Mouse (Mus musculus) intestine, embryonic 14.5 days (tissue): Measurements from ENCODE around the gene Ptprn2. TPM values are rescaled to one million over a fixed set of nuclear protein-coding genes. Genes with fewer than 3 reads are reported as not detected.
A peak's percentile ranks its signal among the peaks of the same experiment; 100 is the strongest.

ENCODE experiments used
- ATAC-seq: fragments of 200-750 bp; cut with Nextera tagmentation; replicated peaks from 2 replicates; pipeline ENCODE4 v1.8.0; 2017; ENCODE audit warnings: low read depth, moderate number of reproducible peaks, moderate TSS enrichment, moderate library complexity; ENCODE audit not compliant: low FRiP score, low TSS enrichment
- DNase-seq: peaks from one replicate; pipeline ENCODE4 v3.0.0-alpha.2; 2018; ENCODE audit warnings: low spot score
- H3K27ac ChIP-seq: fragments of 300-500 bp; sonication (generic); 2 replicates; pipeline ENCODE4 v1.5.1; 2014; ENCODE audit warnings: low read depth, mild to moderate bottlenecking, control low read depth
- H3K27me3 ChIP-seq: fragments of 300-500 bp; sonication (generic); replicated peaks from 2 replicates; pipeline ENCODE4 v1.6.1; 2014; ENCODE audit warnings: low read length, control low read depth; ENCODE audit not compliant: control insufficient read depth, insufficient read depth
- H3K36me3 ChIP-seq: fragments of 300-500 bp; sonication (generic); 2 replicates; pipeline ENCODE4 v1.6.1; 2014; ENCODE audit warnings: low read length, control low read depth; ENCODE audit not compliant: control insufficient read depth, insufficient read depth
- H3K4me1 ChIP-seq: fragments of 300-500 bp; sonication (generic); replicated peaks from 2 replicates; pipeline ENCODE4 v1.6.1; 2014; ENCODE audit warnings: low read length, control low read depth, mixed read lengths; ENCODE audit not compliant: control insufficient read depth, insufficient read depth
- H3K4me2 ChIP-seq: fragments of 300-500 bp; sonication (generic); 2 replicates; pipeline ENCODE4 v1.6.1; 2014; ENCODE audit warnings: low read length
- H3K4me3 ChIP-seq: fragments of 300-500 bp; sonication (generic); 2 replicates; pipeline ENCODE4 v1.5.1; 2014; ENCODE audit warnings: low read depth, low read length, control low read depth, mixed read lengths
- H3K9ac ChIP-seq: fragments of 300-500 bp; sonication (generic); 2 replicates; pipeline ENCODE4 v1.6.1; 2014; ENCODE audit warnings: mild to moderate bottlenecking, low read length
- H3K9me3 ChIP-seq: fragments of 300-500 bp; sonication (generic); 2 replicates; pipeline ENCODE4 v1.6.1; 2016; ENCODE audit warnings: low read length, control low read depth; ENCODE audit not compliant: control insufficient read depth
- WGBS: fragments of 180-500 bp; shearing (Covaris S2); extraction: QIAGEN DNeasy Blood & Tissue Kit; methylation state at CpG from one replicate; pipeline ENCODE4 v1.1.7; 2014; 5-methylcytosine and 5-hydroxymethylcytosine counted together
- polyA plus RNA-seq: library from polyadenylated mRNA; unstranded; fragments of >200 nt; fragmentation: Nextera tagmentation; extraction: Ambion mirVana; gene quantifications from 2 replicates; pipeline ENCODE4 v1.2.1, GENCODE M21; 2014

Gene Ptprn2
- polyA plus RNA-seq, 1 experiment from 2014 or later, result 2.0 TPM

- 79% methylated on average over 3 of the region's 3 CpGs for WGBS
Measured at GRCm38 (mm10) chr12:116469096-116469495, 16.4 kb upstream of the Ptprn2 start.

GRCm38 (mm10) chr12:116473264-116473663 lies 12.3 kb upstream of the Ptprn2 start:
- ATAC-seq (no peak), DNase-seq (no peak)
- no peak overlapping the region for H3K9ac ChIP-seq
- H3K4me3 ChIP-seq, result no peak overlapping the region
- no peaks in the 10 kb centered on the region for H3K36me3 ChIP-seq
- H3K4me1 ChIP-seq, result no peaks in the 10 kb centered on the region
- no peaks in the 10 kb centered on the region for H3K9me3 ChIP-seq
- H3K27me3 ChIP-seq, result no peaks in the 10 kb centered on the region
- H3K27ac ChIP-seq, result no peak overlapping the region
- H3K4me2 ChIP-seq, result no peak overlapping the region
- 68% methylated on average over 2 of the region's 2 CpGs for WGBS

More at GRCm38 (mm10) chr12:116469096-116469495, 16.4 kb upstream of the Ptprn2 start:
- Histone ChIP-seq H3K4me1 (no peaks in the 10 kb centered on the region), H3K4me2 (no peak overlapping the region), H3K4me3 (no peak overlapping the region), H3K9me3 (no peaks in the 10 kb centered on the region), H3K9ac (no peak overlapping the region), H3K27ac (no peak overlapping the region), H3K27me3 (no peaks in the 10 kb centered on the region), H3K36me3 (no peaks in the 10 kb centered on the region)
- DNase-seq (no peak), ATAC-seq (no peak)

- no peak for DNase-seq
- H3K9ac ChIP-seq, result no peak overlapping the region
- no peak for ATAC-seq
Measured at GRCm38 (mm10) chr12:116473761-116474160, 11.8 kb upstream of the Ptprn2 start.

GRCm38 (mm10) chr12:116474676-116475075 lies 10.8 kb upstream of the Ptprn2 start:
- Histone ChIP-seq H3K27me3 (no peaks in the 10 kb centered on the region), H3K9ac (no peak overlapping the region), H3K9me3 (no peaks in the 10 kb centered on the region), H3K4me3 (no peak overlapping the region), H3K36me3 (no peaks in the 10 kb centered on the region), H3K27ac (no peak overlapping the region), H3K4me2 (no peak overlapping the region), H3K4me1 (no peaks in the 10 kb centered on the region)
- DNase-seq, result no peak
- WGBS, result 60% methylated on average over 3 of the region's 3 CpGs
- no peak for ATAC-seq

More at GRCm38 (mm10) chr12:116473761-116474160, 11.8 kb upstream of the Ptprn2 start:
- H3K4me3 ChIP-seq, result no peak overlapping the region
- no peaks in the 10 kb centered on the region for H3K27me3 ChIP-seq
- no peaks in the 10 kb centered on the region for H3K4me1 ChIP-seq
- H3K27ac ChIP-seq, result no peak overlapping the region
- H3K9me3 ChIP-seq, result no peaks in the 10 kb centered on the region
- H3K36me3 ChIP-seq, result no peaks in the 10 kb centered on the region
- no peak overlapping the region for H3K4me2 ChIP-seq

GRCm38 (mm10) chr12:116478771-116479170 lies 6.7 kb upstream of the Ptprn2 start:
- Histone ChIP-seq H3K4me2 (no peak overlapping the region), H3K4me1 (no peaks in the 10 kb centered on the region), H3K9ac (no peak overlapping the region), H3K27me3 (no peaks in the 10 kb centered on the region), H3K9me3 (no peaks in the 10 kb centered on the region), H3K27ac (no peak overlapping the region), H3K36me3 (no peaks in the 10 kb centered on the region), H3K4me3 (no peak overlapping the region)
- DNase-seq (no peak), ATAC-seq (no peak)
- WGBS, result 63% methylated on average over 1 of the region's 1 CpGs

GRCm38 (mm10) chr12:116481921-116482320 lies 3.6 kb upstream of the Ptprn2 start:
- H3K4me3 ChIP-seq, result no peak overlapping the region
- no peak overlapping the region for H3K9ac ChIP-seq
- peaks cover 5% of the 10 kb centered on the region; the same call in 1 of the 2 replicates for H3K4me1 ChIP-seq
- no peaks in the 10 kb centered on the region for H3K9me3 ChIP-seq
- ATAC-seq (no peak), DNase-seq (no peak)
- no peak overlapping the region for H3K4me2 ChIP-seq
- no peaks in the 10 kb centered on the region for H3K36me3 ChIP-seq
- peaks cover 9% of the 10 kb centered on the region; the same call in 1 of the 2 replicates for H3K27me3 ChIP-seq
- H3K27ac ChIP-seq, result no peak overlapping the region
- 55% methylated on average over 1 of the region's 1 CpGs for WGBS

- no peak for ATAC-seq
- H3K4me3 ChIP-seq, result no peak overlapping the region
- H3K9ac ChIP-seq, result no peak overlapping the region
- DNase-seq, result no peak
- 53% methylated on average over 2 of the region's 2 CpGs for WGBS
- peaks cover 13% of the 10 kb centered on the region; the same call in 1 of the 2 replicates for H3K27me3 ChIP-seq
- H3K27ac ChIP-seq, result no peak overlapping the region
- H3K9me3 ChIP-seq, result no peaks in the 10 kb centered on the region
- H3K36me3 ChIP-seq, result no peaks in the 10 kb centered on the region
- no peak overlapping the region for H3K4me2 ChIP-seq
- H3K4me1 ChIP-seq, result peaks cover 5% of the 10 kb centered on the region; the same call in 1 of the 2 replicates
Measured at GRCm38 (mm10) chr12:116483581-116483980, 1.9 kb upstream of the Ptprn2 start.

GRCm38 (mm10) chr12:116484991-116485390 lies 529 bp upstream of the Ptprn2 start:
- WGBS, result 68% methylated on average over 8 of the region's 8 CpGs
- ATAC-seq (peak; percentile 18; the same call in 1 of the 2 replicates), DNase-seq (no peak)
- Histone ChIP-seq H3K36me3 (no peaks in the 10 kb centered on the region), H3K4me2 (peak overlapping the region; percentile 98; the same call in 1 of the 2 replicates), H3K27me3 (peaks cover 13% of the 10 kb centered on the region; the same call in 1 of the 2 replicates), H3K9me3 (no peaks in the 10 kb centered on the region), H3K4me3 (no peak overlapping the region), H3K9ac (no peak overlapping the region), H3K4me1 (peaks cover 5% of the 10 kb centered on the region; the same call in 1 of the 2 replicates), H3K27ac (no peak overlapping the region)

GRCm38 (mm10) chr12:116486404-116486730 lies 847 bp downstream of the Ptprn2 start:
- 4% methylated on average over 10 of the region's 10 CpGs for WGBS
- no peaks in the 10 kb centered on the region for H3K36me3 ChIP-seq
- H3K9ac ChIP-seq, result no peak overlapping the region
- no peaks in the 10 kb centered on the region for H3K9me3 ChIP-seq
- H3K4me2 ChIP-seq, result peak overlapping the region; percentile 98
- DNase-seq (no peak), ATAC-seq (no peak)
- H3K27ac ChIP-seq, result no peak overlapping the region
- peaks cover 5% of the 10 kb centered on the region; the same call in 1 of the 2 replicates for H3K4me1 ChIP-seq
- H3K4me3 ChIP-seq, result peak overlapping the region; percentile 46
- peaks cover 13% of the 10 kb centered on the region; the same call in 1 of the 2 replicates for H3K27me3 ChIP-seq
